Mouse (Mus musculus): ENCODE measurements around the gene Fam168b.

DNA sequence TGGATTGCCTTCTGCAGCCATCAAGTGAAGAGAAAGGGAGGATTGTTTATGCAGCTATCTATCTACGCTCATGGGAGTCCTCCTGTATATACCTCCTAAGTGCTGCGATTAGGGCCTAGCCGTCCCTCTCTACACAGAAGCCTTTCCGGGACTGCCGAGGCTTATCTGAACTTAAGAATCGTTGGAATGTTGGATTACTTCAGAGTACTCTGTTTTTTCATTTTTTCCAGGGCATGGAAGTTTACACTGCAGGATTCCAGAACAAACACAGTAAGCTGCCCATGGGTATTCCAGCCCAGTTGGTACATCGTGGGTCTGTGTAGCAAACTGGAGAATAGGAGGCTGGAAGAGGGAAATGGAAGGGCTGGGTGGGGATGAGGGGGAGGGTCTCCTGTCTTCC is 21.4 kb upstream of the Fam168b start:
- no peak for TF ChIP-seq FLI1 (IDR thresholded peaks at IDR 0.05; ENCODE audit: low read length)
- TF ChIP-seq GATA1 (IDR thresholded peaks at IDR 0.05; ENCODE audit: borderline replicate concordance, low read length), result no peak
